Mouse (Mus musculus) liver, adult 2 months (tissue): ENCODE results near the gene Dock6. TPM values are rescaled to one million over a fixed set of nuclear protein-coding genes. Genes with fewer than 3 reads are reported as not detected.

ENCODE experiments used
- DNase-seq: peaks from one replicate; pipeline ENCODE4 v3.0.0-alpha.2; 2011; ENCODE audit warnings: low read depth, low spot score; ENCODE audit errors: extremely low read depth
- H3K27ac ChIP-seq: fragments of 200-500 bp; replicated peaks from 2 replicates; pipeline ENCODE4 v1.5.1; 2012; ENCODE audit warnings: low read depth, mild to moderate bottlenecking, control low read depth, inconsistent platforms, low read length; ENCODE audit not compliant: insufficient read depth
- H3K27me3 ChIP-seq: fragments of 200-500 bp; 2 replicates; pipeline ENCODE4 v1.6.1; 2012; ENCODE audit warnings: mild to moderate bottlenecking, moderate library complexity, low read length, inconsistent platforms; ENCODE audit not compliant: control insufficient read depth, insufficient read depth
- H3K36me3 ChIP-seq: fragments of 200-500 bp; 2 replicates; pipeline ENCODE4 v1.6.1; 2012; ENCODE audit warnings: low read length, inconsistent platforms; ENCODE audit not compliant: control insufficient read depth, insufficient read depth
- H3K4me1 ChIP-seq: fragments of 200-500 bp; 2 replicates; pipeline ENCODE4 v1.6.1; 2011; ENCODE audit warnings: low read length; ENCODE audit not compliant: control insufficient read depth, insufficient read depth
- H3K4me3 ChIP-seq: fragments of 200-500 bp; 2 replicates; pipeline ENCODE4 v1.5.1; 2011; ENCODE audit warnings: low read depth, mild to moderate bottlenecking, control low read depth, low read length, moderate library complexity; ENCODE audit not compliant: insufficient read depth
- H3K79me2 ChIP-seq: fragments of 200-500 bp; 2 replicates; pipeline ENCODE4 v1.6.1; 2012; ENCODE audit warnings: inconsistent platforms, mild to moderate bottlenecking, low read length, moderate library complexity; ENCODE audit not compliant: control insufficient read depth, insufficient read depth
- H3K9ac ChIP-seq: fragments of 200-500 bp; 2 replicates; pipeline ENCODE4 v1.6.1; 2012; ENCODE audit warnings: low read depth, mild to moderate bottlenecking, control low read depth, inconsistent platforms, low read length
- CTCF ChIP-seq: fragments of 200-500 bp; IDR thresholded peaks from 2 replicates; pipeline ENCODE4 v1.5.1; 2011; ENCODE audit warnings: low read depth, low read length, control low read depth
- POLR2A ChIP-seq: fragments of 200-500 bp; IDR thresholded peaks from 2 replicates; pipeline ENCODE4 v1.6.1; 2011; ENCODE audit warnings: low read length, control low read depth; ENCODE audit not compliant: insufficient read depth; ENCODE audit errors: extremely low read depth
- WGBS: fragments of 180-500 bp; shearing (Covaris S2); methylation state at CpG from one replicate; pipeline ENCODE4 v1.1.7; 2018; 5-methylcytosine and 5-hydroxymethylcytosine counted together
- polyA plus RNA-seq: library from polyadenylated mRNA; depleted of rRNA; stranded (reverse); fragments of >200 nt; gene quantifications from 2 replicates; pipeline ENCODE4 v1.2.3, GENCODE M21; 2012
- total RNA-seq: library from RNA; depleted of rRNA; stranded (reverse); fragments of >200 nt; gene quantifications from 2 replicates; pipeline ENCODE4 v1.2.3, GENCODE M21; 2014

Dock6 gene
- total and polyA plus RNA-seq, 2 experiments = 8.5 to 33.9 TPM

- Histone ChIP-seq H3K4me3 (no peak overlapping the region), H3K4me1 (peaks cover 6% of the 10 kb centered on the region), H3K27ac (peak overlapping the region; percentile 0; the same call in 1 of the 2 replicates), H3K36me3 (no peaks in the 10 kb centered on the region), H3K9ac (no peak overlapping the region), H3K79me2 (no peaks in the 10 kb centered on the region), H3K27me3 (no peaks in the 10 kb centered on the region)
- DNase-seq = peak; percentile 64
- no peak for TF ChIP-seq CTCF
- no peak for TF ChIP-seq POLR2A
- WGBS = 38% methylated on average over 7 of the region's 7 CpGs
Observed at GRCm38 (mm10) chr9:21849691-21850677, 2.5 kb downstream of the Dock6 start.

DNA sequence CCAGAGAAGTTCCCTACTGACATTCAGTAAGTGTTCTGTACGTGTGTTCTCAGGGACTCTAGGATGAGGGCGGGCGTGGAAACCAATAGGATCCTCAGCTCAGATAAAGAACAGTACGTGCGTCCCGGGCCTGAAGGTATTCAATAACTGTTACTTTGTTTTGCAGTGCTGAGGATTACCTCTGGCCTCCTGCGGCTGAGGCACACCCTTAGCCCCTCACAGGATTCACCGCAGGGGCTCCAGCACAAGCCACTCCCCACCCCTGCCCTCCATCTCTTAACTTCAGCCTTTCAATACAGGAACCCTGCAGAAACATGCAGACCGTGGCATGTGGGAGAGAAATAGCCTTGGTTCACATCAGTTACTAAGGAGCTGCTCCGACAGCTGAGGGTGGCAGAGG is 4.5 kb downstream of the Dock6 start:
- WGBS = 76% methylated on average over 10 of the region's 10 CpGs
- no peaks in the 10 kb centered on the region for H3K36me3 ChIP-seq
- DNase-seq = no peak
- H3K27me3 ChIP-seq = no peaks in the 10 kb centered on the region
- no peak overlapping the region for H3K4me3 ChIP-seq
- TF ChIP-seq POLR2A (no peak), CTCF (no peak)
- no peak overlapping the region for H3K9ac ChIP-seq
- H3K79me2 ChIP-seq = no peaks in the 10 kb centered on the region
- peaks cover 6% of the 10 kb centered on the region for H3K4me1 ChIP-seq
- peak overlapping the region; percentile 86; the same call in 1 of the 2 replicates for H3K27ac ChIP-seq

DNA sequence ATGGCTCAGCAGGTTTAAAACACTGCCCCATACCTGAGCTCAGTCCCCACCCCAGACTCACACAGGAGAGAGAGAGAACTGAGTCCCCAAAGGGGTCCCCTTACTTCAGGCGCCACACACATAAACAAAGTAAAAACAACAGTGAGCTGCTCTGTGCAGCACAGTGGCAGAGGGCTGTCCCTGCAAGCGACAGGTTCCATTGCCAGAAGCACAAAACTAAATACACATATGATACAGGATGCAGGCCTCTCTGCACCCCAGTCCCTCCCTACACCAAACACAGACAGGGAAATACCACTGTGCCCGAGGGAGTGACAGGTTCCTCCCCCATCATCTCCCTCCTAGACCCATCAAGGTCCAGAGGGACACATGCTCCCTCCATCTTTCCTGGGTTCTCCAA is 5.0 kb downstream of the Dock6 start:
- H3K79me2 ChIP-seq = no peaks in the 10 kb centered on the region
- peaks cover 6% of the 10 kb centered on the region for H3K4me1 ChIP-seq
- peak overlapping the region; percentile 86 for H3K27ac ChIP-seq
- TF ChIP-seq CTCF (no peak), POLR2A (no peak)
- no peak overlapping the region for H3K9ac ChIP-seq
- H3K4me3 ChIP-seq = no peak overlapping the region
- H3K36me3 ChIP-seq = no peaks in the 10 kb centered on the region
- WGBS = 64% methylated on average over 3 of the region's 3 CpGs
- no peak for DNase-seq
- H3K27me3 ChIP-seq = no peaks in the 10 kb centered on the region

DNA sequence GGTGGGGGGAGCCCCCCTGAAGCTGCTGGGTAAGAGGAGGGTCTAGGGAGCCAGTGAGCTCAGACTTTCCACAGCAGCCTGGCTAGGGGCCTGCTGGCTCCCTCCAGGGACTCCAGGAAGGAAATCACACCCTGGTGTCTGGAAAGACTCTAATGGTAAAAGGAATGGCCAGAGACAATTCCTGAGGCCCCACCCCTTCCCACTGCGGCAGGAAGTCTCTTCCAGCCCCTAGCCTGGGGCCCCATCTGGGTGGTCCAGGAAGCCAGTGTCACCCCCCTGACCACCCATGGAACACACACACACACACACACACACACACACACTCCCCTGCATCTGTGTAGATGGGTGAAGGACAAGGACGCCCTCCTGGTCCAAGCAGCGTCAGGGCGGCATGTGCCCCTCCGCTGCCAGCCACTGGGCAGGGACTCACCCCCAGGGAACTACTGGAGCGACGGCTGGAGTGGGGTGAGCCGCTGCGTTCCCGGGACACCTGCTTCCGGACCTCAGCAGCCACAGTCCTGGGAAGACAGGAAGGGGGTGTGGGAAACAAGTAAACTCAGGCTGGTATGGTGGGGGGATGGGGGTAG is 5.6 kb downstream of the Dock6 start:
- DNase-seq = peak; percentile 24
- peaks cover 6% of the 10 kb centered on the region for H3K4me1 ChIP-seq
- 82% methylated on average over 11 of the region's 11 CpGs for WGBS
- H3K79me2 ChIP-seq = no peaks in the 10 kb centered on the region
- peak overlapping the region; percentile 75 for H3K9ac ChIP-seq
- TF ChIP-seq POLR2A (no peak), CTCF (no peak)
- no peaks in the 10 kb centered on the region for H3K27me3 ChIP-seq
- H3K4me3 ChIP-seq = peak overlapping the region; percentile 42; the same call in 1 of the 2 replicates
- H3K36me3 ChIP-seq = no peaks in the 10 kb centered on the region
- H3K27ac ChIP-seq = peak overlapping the region; percentile 86

- Histone ChIP-seq H3K27me3 (no peaks in the 10 kb centered on the region), H3K4me3 (no peak overlapping the region), H3K27ac (no peak overlapping the region), H3K79me2 (no peaks in the 10 kb centered on the region), H3K4me1 (peaks cover 5% of the 10 kb centered on the region), H3K9ac (no peak overlapping the region), H3K36me3 (no peaks in the 10 kb centered on the region)
- 27% methylated on average over 14 of the region's 14 CpGs for WGBS
- no peak for TF ChIP-seq POLR2A
- peak; percentile 36; the same call in 1 of the 2 replicates for TF ChIP-seq CTCF
- DNase-seq = peak; percentile 27
Observed at GRCm38 (mm10) chr9:21845381-21846080, 6.9 kb downstream of the Dock6 start.
